Mouse (Mus musculus) cerebral cortex, adult 2 months (tissue): ENCODE data around the gene Sec22b.

Source experiments
- WGBS: fragments of 180-500 bp; shearing (Covaris S2); methylation state at CpG from one replicate; pipeline ENCODE4 v1.1.7; 2018; 5-methylcytosine and 5-hydroxymethylcytosine counted together

Gene Sec22b

GRCm38 (mm10) chr3:97900516-97901490, at the start of gene Sec22b:
Gene Sec22b, plus strand, starts transcription at chr3:97901190.
- WGBS = 4% methylated on average over 41 of the region's 41 CpGs

- 53% methylated on average over 2 of the region's 2 CpGs for WGBS
Observed at GRCm38 (mm10) chr3:97851803-97852202, 49.2 kb upstream of the Sec22b start.

GRCm38 (mm10) chr3:97854575-97855384, 46.2 kb upstream of the Sec22b start:
- 29% methylated on average over 9 of the region's 9 CpGs for WGBS

- 25% methylated on average over 1 of the region's 1 CpGs for WGBS
Observed at GRCm38 (mm10) chr3:97859400-97859799, 41.6 kb upstream of the Sec22b start.

GRCm38 (mm10) chr3:97860820-97861451, 40.1 kb upstream of the Sec22b start:
- WGBS = 44% methylated on average over 7 of the region's 7 CpGs

GRCm38 (mm10) chr3:97866696-97867095, 34.3 kb upstream of the Sec22b start:
- WGBS = 44% methylated on average over 4 of the region's 4 CpGs

- WGBS = 2% methylated on average over 28 of the region's 28 CpGs
Observed at GRCm38 (mm10) chr3:97867221-97868023, 33.6 kb upstream of the Sec22b start.

GRCm38 (mm10) chr3:97868024-97868689, 32.8 kb upstream of the Sec22b start:
- WGBS = 3% methylated on average over 42 of the region's 42 CpGs

- WGBS = 48% methylated on average over 5 of the region's 5 CpGs
Observed at GRCm38 (mm10) chr3:97868733-97869132, 32.3 kb upstream of the Sec22b start.

GRCm38 (mm10) chr3:97869730-97870129, 31.3 kb upstream of the Sec22b start:
- WGBS = 66% methylated on average over 4 of the region's 4 CpGs

GRCm38 (mm10) chr3:97874777-97875176, 26.2 kb upstream of the Sec22b start:
- WGBS = 61% methylated on average over 5 of the region's 5 CpGs

GRCm38 (mm10) chr3:97876259-97876658, 24.7 kb upstream of the Sec22b start:
- 48% methylated on average over 8 of the region's 8 CpGs for WGBS

GRCm38 (mm10) chr3:97879222-97879621, 21.8 kb upstream of the Sec22b start:
- WGBS = 9% methylated on average over 5 of the region's 5 CpGs

GRCm38 (mm10) chr3:97881576-97881975, 19.4 kb upstream of the Sec22b start:
- WGBS = 68% methylated on average over 5 of the region's 5 CpGs

GRCm38 (mm10) chr3:97887785-97888167, 13.2 kb upstream of the Sec22b start:
- 36% methylated on average over 5 of the region's 5 CpGs for WGBS

GRCm38 (mm10) chr3:97888168-97888901, 12.7 kb upstream of the Sec22b start, which contains the start of gene Pde4dip:
Gene Pde4dip, minus strand, starts transcription at chr3:97888707.
- 2% methylated on average over 44 of the region's 44 CpGs for WGBS

- 71% methylated on average over 6 of the region's 6 CpGs for WGBS
Observed at GRCm38 (mm10) chr3:97890205-97890604, 10.8 kb upstream of the Sec22b start.

GRCm38 (mm10) chr3:97894695-97895094, 6.3 kb upstream of the Sec22b start:
- WGBS = 51% methylated on average over 6 of the region's 6 CpGs

- 74% methylated on average over 3 of the region's 3 CpGs for WGBS
Observed at GRCm38 (mm10) chr3:97898381-97898780, 2.6 kb upstream of the Sec22b start.

- 18% methylated on average over 5 of the region's 5 CpGs for WGBS
Observed at GRCm38 (mm10) chr3:97901586-97901985, 596 bp downstream of the Sec22b start.
